Mouse (Mus musculus) bone marrow, adult 2 months (tissue): ENCODE measurements at regions not wholly inside any gene's neighbourhood (a gene's known extent, or its start where the extent isn't known, plus 50 kb on each side); places are given as distances from the start of the nearest gene placed in this dataset.

Source experiments
- H3K27ac ChIP-seq: fragments of 200-500 bp; 2 replicates; pipeline ENCODE4 v1.5.1; 2012; ENCODE audit warnings: low read depth, mild to moderate bottlenecking, control low read depth, inconsistent platforms, low read length; ENCODE audit not compliant: control insufficient read depth, poor library complexity, insufficient read depth
- H3K4me1 ChIP-seq: fragments of 200-500 bp; 2 replicates; pipeline ENCODE4 v1.6.1; 2011; ENCODE audit warnings: low read length; ENCODE audit not compliant: control insufficient read depth, insufficient read depth
- H3K4me3 ChIP-seq: fragments of 200-500 bp; replicated peaks from 2 replicates; pipeline ENCODE3; 2011; ENCODE audit warnings: mild to moderate bottlenecking, low read depth, low read length, control low read depth; ENCODE audit not compliant: control insufficient read depth
- CTCF ChIP-seq: fragments of 200-500 bp; IDR thresholded peaks from 2 replicates; pipeline ENCODE4 v1.5.1; 2011; ENCODE audit warnings: low read length, control low read depth; ENCODE audit not compliant: control insufficient read depth, insufficient read depth
- POLR2A ChIP-seq: fragments of 200-500 bp; IDR thresholded peaks from 2 replicates; pipeline ENCODE4 v1.6.1; 2011; ENCODE audit warnings: low read depth, mild to moderate bottlenecking, control low read depth, low read length, borderline replicate concordance; ENCODE audit not compliant: control insufficient read depth
- WGBS: fragments of 180-500 bp; shearing (Covaris S2); methylation state at CpG from one replicate; pipeline ENCODE4 v1.1.7; 2018; 5-methylcytosine and 5-hydroxymethylcytosine counted together

GRCm38 (mm10) chr16:9364105-9364504 lies 534.2 kb downstream of the 1810013L24Rik start:
- Histone ChIP-seq H3K27ac (no peak overlapping the region), H3K4me3 (no peak overlapping the region), H3K4me1 (no peaks in the 10 kb centered on the region)
- no peak for TF ChIP-seq CTCF
- TF ChIP-seq POLR2A: no peak
- 46% methylated on average over 2 of the region's 2 CpGs for WGBS

DNA sequence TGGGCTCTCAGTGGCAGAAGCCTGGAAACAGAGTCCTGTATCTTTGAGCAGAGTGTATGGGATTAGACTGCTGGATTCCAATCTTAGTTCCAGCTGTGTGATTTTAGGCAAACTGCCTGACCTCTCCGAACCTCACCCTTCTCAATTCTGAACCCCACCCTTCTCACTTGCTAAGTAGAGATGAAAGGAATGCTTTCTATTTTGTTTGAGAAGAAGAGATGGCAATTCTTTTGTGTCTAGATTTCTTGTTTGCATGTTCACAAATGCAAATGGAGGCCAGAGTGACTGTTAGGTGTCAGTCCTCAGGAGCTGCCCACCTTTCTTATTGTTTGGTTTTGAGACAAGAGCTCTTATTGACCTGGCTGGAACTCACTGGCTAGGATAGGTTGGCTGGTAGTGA lies 561.1 kb downstream of the 1810013L24Rik start:
- Histone ChIP-seq H3K4me1 (no peaks in the 10 kb centered on the region), H3K4me3 (no peak overlapping the region), H3K27ac (no peak overlapping the region)
- WGBS: 82% methylated on average over 1 of the region's 1 CpGs
- TF ChIP-seq CTCF (no peak), POLR2A (no peak)

DNA sequence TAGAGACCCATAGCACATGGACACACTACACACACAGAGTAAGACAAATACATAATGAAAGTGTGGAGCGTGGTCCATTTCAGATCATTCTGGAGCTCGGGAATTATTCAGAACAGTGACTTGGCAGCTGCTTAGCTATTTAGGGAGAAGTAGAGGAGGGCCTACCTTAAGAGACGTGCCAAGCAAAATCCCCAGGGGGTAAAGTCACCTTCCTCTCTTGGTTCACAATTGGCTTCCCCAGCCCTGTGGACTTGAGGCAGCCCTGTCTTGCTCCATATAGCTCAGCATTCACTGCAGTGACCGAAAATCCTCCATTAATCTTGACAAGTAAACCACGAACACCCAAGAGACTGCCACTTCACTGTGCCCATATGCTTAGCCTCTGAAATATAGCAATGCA lies 574.8 kb downstream of the 1810013L24Rik start:
- Histone ChIP-seq H3K4me1 (no peaks in the 10 kb centered on the region), H3K27ac (no peak overlapping the region), H3K4me3 (no peak overlapping the region)
- WGBS: 69% methylated on average over 5 of the region's 5 CpGs
- TF ChIP-seq CTCF (no peak), POLR2A (no peak)

GRCm38 (mm10) chr16:9408196-9408595 lies 578.3 kb downstream of the 1810013L24Rik start:
- TF ChIP-seq CTCF (no peak), POLR2A (no peak)
- H3K4me1 ChIP-seq: no peaks in the 10 kb centered on the region
- H3K4me3 ChIP-seq: no peak overlapping the region
- 66% methylated on average over 1 of the region's 1 CpGs for WGBS
- H3K27ac ChIP-seq: no peak overlapping the region

GRCm38 (mm10) chr16:9430509-9430908 lies 564.9 kb downstream of the Grin2a start:
- Histone ChIP-seq H3K27ac (no peak overlapping the region), H3K4me3 (no peak overlapping the region), H3K4me1 (no peaks in the 10 kb centered on the region)
- TF ChIP-seq POLR2A (no peak), CTCF (no peak)

GRCm38 (mm10) chr16:9439300-9439856 lies 556.0 kb downstream of the Grin2a start:
- H3K4me3 ChIP-seq: no peak overlapping the region
- TF ChIP-seq POLR2A (no peak), CTCF (no peak)
- 36% methylated on average over 2 of the region's 2 CpGs for WGBS
- no peak overlapping the region for H3K27ac ChIP-seq
- H3K4me1 ChIP-seq: no peaks in the 10 kb centered on the region

- no peak overlapping the region for H3K4me3 ChIP-seq
- TF ChIP-seq CTCF (no peak), POLR2A (no peak)
- no peaks in the 10 kb centered on the region for H3K4me1 ChIP-seq
- H3K27ac ChIP-seq: no peak overlapping the region
- 74% methylated on average over 1 of the region's 1 CpGs for WGBS
Measured at GRCm38 (mm10) chr16:9439891-9440290, 555.5 kb downstream of the Grin2a start.

DNA sequence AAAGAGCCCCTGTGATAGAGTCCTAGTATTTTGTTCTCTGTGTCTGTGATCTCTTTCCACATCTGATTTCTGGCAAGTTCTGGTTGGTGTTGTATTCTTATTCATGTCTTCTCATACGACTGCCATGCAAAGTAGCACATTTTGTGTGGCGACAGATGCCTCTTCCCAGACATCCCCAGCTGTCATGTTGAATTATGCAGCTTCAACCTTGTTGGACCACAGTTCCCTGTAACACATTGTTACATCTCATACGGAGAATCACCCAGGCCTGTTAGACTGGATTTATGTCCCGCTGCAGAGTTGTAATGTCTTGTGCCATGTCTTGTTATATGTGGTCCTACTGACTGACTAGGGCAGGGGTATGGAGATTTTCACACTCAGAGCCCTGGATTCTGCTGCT lies 543.3 kb downstream of the Grin2a start:
- 81% methylated on average over 4 of the region's 4 CpGs for WGBS
- TF ChIP-seq POLR2A (no peak), CTCF (no peak)
- Histone ChIP-seq H3K4me1 (no peaks in the 10 kb centered on the region), H3K27ac (no peak overlapping the region), H3K4me3 (no peak overlapping the region)

DNA sequence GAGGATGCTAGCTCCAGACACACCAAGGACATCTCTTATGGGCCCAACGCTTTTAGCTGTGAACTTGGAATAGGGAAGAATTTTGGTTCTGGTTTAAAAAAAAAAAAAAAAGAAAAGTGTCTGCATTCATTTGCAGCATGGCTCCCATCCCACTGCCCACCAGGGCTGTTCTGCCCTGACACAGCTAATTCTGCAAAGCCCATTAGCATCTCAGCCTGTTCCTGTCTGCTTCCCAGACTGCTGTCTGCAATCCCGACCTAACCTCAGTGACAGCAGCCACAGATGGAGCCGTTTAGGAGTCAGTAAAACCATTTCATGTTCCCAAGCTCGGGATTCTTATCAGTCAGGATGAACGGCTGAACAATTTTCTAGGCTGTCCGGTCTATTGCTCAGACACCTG lies 537.8 kb downstream of the Grin2a start:
- H3K4me3 ChIP-seq: no peak overlapping the region
- 65% methylated on average over 6 of the region's 6 CpGs for WGBS
- TF ChIP-seq CTCF (no peak), POLR2A (no peak)
- no peak overlapping the region for H3K27ac ChIP-seq
- H3K4me1 ChIP-seq: no peaks in the 10 kb centered on the region
